ENCODE assay signal across 10 mouse cellular contexts in the genomic region with DNA sequence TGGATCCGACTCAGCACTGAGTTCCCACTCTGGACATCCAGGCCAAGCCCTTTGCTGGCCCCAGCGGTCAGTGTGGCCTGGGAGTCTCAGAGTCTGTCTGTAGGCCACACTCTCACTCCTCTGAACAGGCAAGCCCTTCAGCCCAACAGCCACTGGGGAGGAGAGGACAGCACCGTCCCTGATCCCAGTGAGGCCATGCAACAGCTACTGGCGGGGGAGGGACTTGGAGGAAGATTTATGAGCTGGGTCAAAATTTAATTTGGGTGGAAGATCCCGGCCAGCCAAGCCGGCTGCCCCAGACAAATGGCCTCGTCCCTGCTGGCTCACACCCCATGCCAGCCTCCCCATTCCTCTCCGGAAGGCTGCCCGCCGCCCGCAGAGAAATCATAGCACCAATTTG. TPM values are rescaled to one million over a fixed set of nuclear protein-coding genes. Genes with fewer than 3 reads are reported as not detected.
DNase-seq lines count a peak whose midpoint lies in the region; ATAC-seq and TF ChIP-seq lines count a peak whose summit lies in the region.
"Had no signal": no experiment of that assay in that cellular context is flagged by ENCODE, and none has a peak within 500 bp of the region (broad histone marks: within the 10 kb centered on the region; RNA-seq: fewer than 3 reads in every experiment).

No protein-coding gene starts in this region.

- WGBS in heart, embryonic 12.5 days: 68% methylated on average over 11 of the region's 11 CpGs

- H3K9me3 ChIP-seq in heart, embryonic 12.5 days (replicated peaks): no peaks in the 10 kb centered on the region

- H3K4me2 ChIP-seq in heart, embryonic 12.5 days: no peak overlapping the region

- no peak for DNase-seq in heart, adult 8-10 months (ENCODE audit: low spot score)
- DNase-seq in Patski (ENCODE audit: low read depth, low spot score): no peak
- peak; percentile 83 for DNase-seq in cerebellum, adult 9-11 months
- DNase-seq in kidney, adult 9 months: peak; percentile 62
- no peak for DNase-seq in urinary bladder, postnatal 10 days (ENCODE audit: low spot score)
- DNase-seq in layer of hippocampus, adult 8-10 months (ENCODE audit: low spot score in 2 of 2): no peak
- DNase-seq in spleen, postnatal 14 days (ENCODE audit: low spot score in 2 of 2): no peak

- H3K9ac ChIP-seq in heart, embryonic 12.5 days: no peak overlapping the region

- no peak for TF ChIP-seq CTCF in Patski (IDR thresholded peaks at IDR 0.05)

- ATAC-seq in heart, embryonic 12.5 days (ENCODE audit: insufficient number of reproducible peaks, low FRiP score): no peak
- peak; percentile 46 for ATAC-seq in Patski
- ATAC-seq: CD4-positive, CD25-positive, alpha-beta regulatory T cell, adult 4 months had no signal

- POLR2A ChIA-PET in Patski (lab: Charles Lee): interaction anchor here (1.3 kb wide), 1 partner anchor 9 kb away, joined by 5 read pairs; no protein-coding TSS in a partner anchor

- peak overlapping the region; percentile 99 for H3K27ac ChIP-seq in heart, embryonic 12.5 days (ENCODE audit: poor library complexity, severe bottlenecking)

- peaks cover 61% of the 10 kb centered on the region for H3K4me1 ChIP-seq in heart, embryonic 12.5 days (replicated peaks)

- CTCF ChIA-PET in Patski (lab: Charles Lee): interaction anchor here (1.3 kb wide), 1 partner anchor 13 kb away, joined by 4 read pairs; no protein-coding TSS in a partner anchor

- no peak overlapping the region for H3K4me3 ChIP-seq in heart, embryonic 12.5 days

- H3K36me3 ChIP-seq in heart, embryonic 12.5 days: no peaks in the 10 kb centered on the region

- in situ Hi-C loops in Patski (cut with MboI; ENCODE audit: low pct_unique_long_range_greater_than_20kb): no loop called here

- H3K27me3 ChIP-seq in heart, embryonic 12.5 days (replicated peaks): peaks cover 22% of the 10 kb centered on the region
- no peaks in the 10 kb centered on the region for H3K27me3 ChIP-seq in Patski

RNA-seq across cellular contexts. Expression of gene Flrt1, which starts 15.7 kb away (rescaled TPM):
- 0.81 and 0.87 TPM in 2 replicates for polyA plus RNA-seq in heart, embryonic 12.5 days (2016; fragmentation: Nextera tagmentation; extraction: Ambion mirVana)
- total RNA-seq in heart, adult 8-10 months (2022): 1 to 10 TPM in 3 of 4 experiments, under 1 TPM in 1; 0.92 to 2.0 (median 1.4) TPM
- 12.6 TPM for polyA plus RNA-seq in Patski (2021)
- total RNA-seq in layer of hippocampus, adult 8-10 months (2022): 10 to 100 TPM; 18.9 to 23.5 (median 21.5) TPM
- total RNA-seq: megakaryocyte-erythroid progenitor cell, adult 5-6 weeks had no signal

Comparison
In these comparisons a context has a peak if more than half of its experiments do, and no peak if none do; other contexts are left out.
1. DNase-seq: peak in cerebellum, adult 9-11 months (single experiment) and kidney, adult 9 months (single experiment); none in heart, adult 8-10 months (single experiment), Patski (single experiment), urinary bladder, postnatal 10 days (single experiment), layer of hippocampus, adult 8-10 months (0 of 2) and spleen, postnatal 14 days (0 of 2).
2. RNA of gene Flrt1, which starts 15.7 kb away (total RNA-seq): 18.9 to 23.5 TPM in layer of hippocampus, adult 8-10 months; 0.92 to 2.0 TPM in heart, adult 8-10 months; every median in the first group is over 4 times any median in the second.